Mouse (Mus musculus) CH12.LX (cell line): Measurements from ENCODE around the gene Abcc3. TPM values are rescaled to one million over a fixed set of nuclear protein-coding genes. Genes with fewer than 3 reads are reported as not detected.

Experiments
- DNase-seq: peaks from one replicate; pipeline ENCODE4 v3.0.0-alpha.2; 2013; ENCODE audit errors: extremely low read depth
- H3K27ac ChIP-seq: 2 replicates; pipeline ENCODE4 v1.5.1; 2012; ENCODE audit warnings: low read depth, mild to moderate bottlenecking, control low read depth, moderate library complexity; ENCODE audit not compliant: insufficient read depth
- H3K27me3 ChIP-seq: replicated peaks from 2 replicates; pipeline ENCODE3; 2012; ENCODE audit warnings: inconsistent platforms
- H3K36me3 ChIP-seq, 2 experiments: replicated peaks in 1 of 2; 2 replicates each; pipeline versions ENCODE3 to v1.6.1; 2012; ENCODE audit warnings: inconsistent platforms in 1 of 2, low read length in 1 of 2, mild to moderate bottlenecking in 1 of 2, mixed read lengths in 1 of 2, moderate library complexity in 1 of 2; ENCODE audit not compliant: control insufficient read depth in 1 of 2, insufficient read depth in 1 of 2
- H3K4me1 ChIP-seq, 2 experiments: 2 replicates each; pipeline ENCODE4 v1.6.1; 2012; ENCODE audit warnings: inconsistent platforms in 1 of 2, moderate library complexity in 1 of 2; ENCODE audit not compliant: insufficient read depth in 2 of 2, control insufficient read depth in 1 of 2
- H3K4me2 ChIP-seq: 2 replicates; pipeline ENCODE4 v1.6.1; 2012; ENCODE audit warnings: low read depth, mild to moderate bottlenecking, control low read depth; ENCODE audit not compliant: poor library complexity, insufficient read depth, severe bottlenecking
- H3K4me3 ChIP-seq, 3 experiments: fragments of 150-350 bp in 1 of 3; sonication (generic) in 1 of 3; replicated peaks in 1 of 3; 2 replicates each; pipeline versions ENCODE3 to v1.5.1; 2011 to 2012; ENCODE audit warnings: low read depth in 2 of 3, low read length in 2 of 3, mild to moderate bottlenecking in 2 of 3, moderate library complexity in 2 of 3, control low read depth in 1 of 3, improper control_type of control experiment in 1 of 3, inconsistent platforms in 1 of 3, mixed read lengths in 1 of 3; ENCODE audit not compliant: poor library complexity in 1 of 3
- H3K79me2 ChIP-seq: replicated peaks from 2 replicates; pipeline ENCODE4 v1.6.1; 2012; ENCODE audit warnings: mild to moderate bottlenecking, moderate library complexity; ENCODE audit not compliant: control insufficient read depth, poor library complexity, insufficient read depth, severe bottlenecking; ENCODE audit errors: extremely low read depth
- H3K9ac ChIP-seq: 2 replicates; pipeline ENCODE4 v1.6.1; 2012; ENCODE audit warnings: low read depth, mild to moderate bottlenecking, control low read depth, moderate library complexity; ENCODE audit not compliant: insufficient read depth
- H3K9me3 ChIP-seq: replicated peaks from 2 replicates; pipeline ENCODE3; 2012; ENCODE audit warnings: low read length, inconsistent platforms, mixed read lengths
- BHLHE40 ChIP-seq: IDR thresholded peaks from 2 replicates; pipeline ENCODE4 v1.6.1; 2011; ENCODE audit warnings: mild to moderate bottlenecking, low read depth, low read length, improper control_type of control experiment
- CHD1 ChIP-seq: IDR thresholded peaks from 2 replicates; pipeline ENCODE4 v1.6.1; 2012; ENCODE audit warnings: low read depth, low read length, improper control_type of control experiment, inconsistent platforms
- CHD2 ChIP-seq: IDR thresholded peaks from 2 replicates; pipeline ENCODE4 v1.6.1; 2011; ENCODE audit warnings: low read length, improper control_type of control experiment
- CTCF ChIP-seq, 2 experiments: IDR thresholded peaks in 1 of 2; conservative IDR thresholded peaks in 1 of 2; 2 replicates each; pipeline ENCODE4 v1.5.1; 2011 to 2012; ENCODE audit warnings: low read depth in 2 of 2, low read length in 2 of 2, improper control_type of control experiment in 1 of 2, inconsistent platforms in 1 of 2, mild to moderate bottlenecking in 1 of 2, moderate library complexity in 1 of 2
- E2F4 ChIP-seq: IDR thresholded peaks from 2 replicates; pipeline ENCODE4 v1.6.1; 2011; ENCODE audit warnings: low read depth, low read length, improper control_type of control experiment; ENCODE audit not compliant: insufficient replicate concordance
- ELF1 ChIP-seq: IDR thresholded peaks from 2 replicates; pipeline ENCODE4 v1.6.1; 2014; ENCODE audit warnings: low read depth, mild to moderate bottlenecking, inconsistent platforms, low read length, improper control_type of control experiment
- EP300 ChIP-seq: IDR thresholded peaks from 2 replicates; pipeline ENCODE4 v1.6.1; 2011; ENCODE audit warnings: low read length, improper control_type of control experiment
- ETS1 ChIP-seq: conservative IDR thresholded peaks from 2 replicates; pipeline ENCODE4 v1.6.1; 2012; ENCODE audit warnings: low read depth, mild to moderate bottlenecking, inconsistent platforms, low read length, improper control_type of control experiment, moderate library complexity
- GABPA ChIP-seq: IDR thresholded peaks from 2 replicates; pipeline ENCODE4 v1.6.1; 2012; ENCODE audit warnings: low read depth, low read length, improper control_type of control experiment, inconsistent platforms; ENCODE audit not compliant: insufficient replicate concordance
- HCFC1 ChIP-seq: IDR thresholded peaks from 2 replicates; pipeline ENCODE4 v1.6.1; 2012; ENCODE audit warnings: low read depth, mild to moderate bottlenecking, inconsistent platforms, low read length, improper control_type of control experiment
- IRF4 ChIP-seq: IDR thresholded peaks from 2 replicates; pipeline ENCODE4 v1.6.1; 2014; ENCODE audit warnings: low read depth, mild to moderate bottlenecking, inconsistent platforms, low read length, improper control_type of control experiment
- JUN ChIP-seq: IDR thresholded peaks from 2 replicates; pipeline ENCODE4 v1.6.1; 2011; ENCODE audit warnings: low read depth, mild to moderate bottlenecking, low read length, improper control_type of control experiment, moderate library complexity; ENCODE audit not compliant: insufficient read depth
- JUND ChIP-seq: conservative IDR thresholded peaks from 2 replicates; pipeline ENCODE4 v1.6.1; 2011; ENCODE audit warnings: low read depth, low read length, improper control_type of control experiment
- KAT2A ChIP-seq: IDR thresholded peaks from 2 replicates; pipeline ENCODE4 v1.6.1; 2012; ENCODE audit warnings: low read length, improper control_type of control experiment, inconsistent platforms; ENCODE audit not compliant: insufficient replicate concordance
- MAFK ChIP-seq: IDR thresholded peaks from 2 replicates; pipeline ENCODE4 v1.6.1; 2011; ENCODE audit warnings: low read length, improper control_type of control experiment; ENCODE audit not compliant: insufficient replicate concordance
- MAX ChIP-seq: IDR thresholded peaks from 2 replicates; pipeline ENCODE4 v1.6.1; 2011; ENCODE audit warnings: low read length, improper control_type of control experiment
- MAZ ChIP-seq: IDR thresholded peaks from 2 replicates; pipeline ENCODE4 v1.6.1; 2012; ENCODE audit warnings: low read depth, mild to moderate bottlenecking, inconsistent platforms, low read length, improper control_type of control experiment, moderate library complexity
- MEF2A ChIP-seq: IDR thresholded peaks from 2 replicates; pipeline ENCODE4 v1.6.1; 2014; ENCODE audit warnings: low read depth, mild to moderate bottlenecking, inconsistent platforms, low read length, improper control_type of control experiment, borderline replicate concordance
- MXI1 ChIP-seq: IDR thresholded peaks from 2 replicates; pipeline ENCODE4 v1.6.1; 2011; ENCODE audit warnings: mild to moderate bottlenecking, low read depth, low read length, improper control_type of control experiment
- MYC ChIP-seq: IDR thresholded peaks from 2 replicates; pipeline ENCODE4 v1.6.1; 2011; ENCODE audit warnings: low read depth, mild to moderate bottlenecking, improper control_type of control experiment, low read length
- NELFE ChIP-seq: IDR thresholded peaks from 2 replicates; pipeline ENCODE4 v1.6.1; 2011; ENCODE audit warnings: low read depth, low read length, improper control_type of control experiment
- NRF1 ChIP-seq: IDR thresholded peaks from 2 replicates; pipeline ENCODE4 v1.6.1; 2014; ENCODE audit warnings: low read depth, mild to moderate bottlenecking, inconsistent platforms, low read length, improper control_type of control experiment, moderate library complexity
- PAX5 ChIP-seq: IDR thresholded peaks from 2 replicates; pipeline ENCODE4 v1.6.1; 2012; ENCODE audit warnings: low read length, inconsistent platforms, mixed read lengths
- POLR2A ChIP-seq: IDR thresholded peaks from 2 replicates; pipeline ENCODE4 v1.6.1; 2011; ENCODE audit warnings: low read depth, mild to moderate bottlenecking, improper control_type of control experiment, low read length
- POLR2AphosphoS2 ChIP-seq: IDR thresholded peaks from 2 replicates; pipeline ENCODE4 v1.6.1; 2011; ENCODE audit warnings: low read depth, low read length, improper control_type of control experiment
- RAD21 ChIP-seq: IDR thresholded peaks from 2 replicates; pipeline ENCODE4 v1.6.1; 2011; ENCODE audit warnings: low read depth, mild to moderate bottlenecking, low read length, improper control_type of control experiment, moderate library complexity
- RCOR1 ChIP-seq: conservative IDR thresholded peaks from 2 replicates; pipeline ENCODE4 v1.6.1; 2012; ENCODE audit warnings: low read depth, mild to moderate bottlenecking, inconsistent platforms, low read length, improper control_type of control experiment
- SIN3A ChIP-seq: IDR thresholded peaks from 2 replicates; pipeline ENCODE4 v1.6.1; 2012; ENCODE audit warnings: low read length, improper control_type of control experiment, inconsistent platforms
- SMC3 ChIP-seq: IDR thresholded peaks from 2 replicates; pipeline ENCODE4 v1.6.1; 2011; ENCODE audit warnings: low read depth, low read length, improper control_type of control experiment
- TBP ChIP-seq: conservative IDR thresholded peaks from 2 replicates; pipeline ENCODE4 v1.6.1; 2011; ENCODE audit warnings: low read depth, low read length, improper control_type of control experiment
- TCF12 ChIP-seq: IDR thresholded peaks from 2 replicates; pipeline ENCODE4 v1.6.1; 2014; ENCODE audit warnings: low read depth, mild to moderate bottlenecking, inconsistent platforms, low read length, improper control_type of control experiment
- UBTF ChIP-seq: IDR thresholded peaks from 2 replicates; pipeline ENCODE4 v1.6.1; 2012; ENCODE audit warnings: low read depth, mild to moderate bottlenecking, inconsistent platforms, low read length, improper control_type of control experiment, moderate library complexity
- USF1 ChIP-seq: IDR thresholded peaks from 2 replicates; pipeline ENCODE4 v1.6.1; 2014; ENCODE audit warnings: low read depth, mild to moderate bottlenecking, inconsistent platforms, low read length, improper control_type of control experiment
- USF2 ChIP-seq: conservative IDR thresholded peaks from 2 replicates; pipeline ENCODE4 v1.6.1; 2011; ENCODE audit warnings: low read depth, low read length, improper control_type of control experiment
- ZC3H11A ChIP-seq: IDR thresholded peaks from 2 replicates; pipeline ENCODE4 v1.6.1; 2012; ENCODE audit warnings: low read depth, mild to moderate bottlenecking, inconsistent platforms, low read length, improper control_type of control experiment
- ZKSCAN1 ChIP-seq: IDR thresholded peaks from 2 replicates; pipeline ENCODE4 v1.6.1; 2012; ENCODE audit warnings: low read depth, inconsistent platforms, low read length, improper control_type of control experiment, borderline replicate concordance
- ZMIZ1 ChIP-seq: IDR thresholded peaks from 2 replicates; pipeline ENCODE4 v1.6.1; 2012; ENCODE audit warnings: low read depth, mild to moderate bottlenecking, inconsistent platforms, low read length, improper control_type of control experiment
- ZNF384 ChIP-seq: IDR thresholded peaks from 2 replicates; pipeline ENCODE4 v1.6.1; 2012; ENCODE audit warnings: low read depth, low read length, improper control_type of control experiment, inconsistent platforms
- dilution Hi-C: fragments of 300-500 bp; cut with MboI; formaldehyde crosslinking; loops from 2 replicates; pipeline ENCODE4 v1.14.3; 2020; ENCODE audit warnings: low sequenced_read_pairs; ENCODE audit not compliant: extremely low pct_unique_long_range_greater_than_20kb, extremely low pct_ligation_motif_present
- in situ Hi-C: fragments of 300-500 bp; cut with MboI; formaldehyde crosslinking; loops from 3 replicates; pipeline ENCODE4 v1.14.3; 2019; ENCODE audit warnings: low sequenced_read_pairs, low pct_ligation_motif_present, low pct_unique_long_range_greater_than_20kb, mixed read lengths
- polyA plus RNA-seq: library from polyadenylated mRNA; unstranded; fragments of >175 nt; gene quantifications from 2 replicates; pipeline ENCODE4 v1.2.1, GENCODE M21; 2012; ENCODE audit warnings: low read depth; ENCODE audit not compliant: insufficient read length
- total RNA-seq, 2 experiments: library from RNA; depleted of rRNA; stranded (reverse); fragments of 300-350 nt in 1 of 2; fragments of >200 nt in 1 of 2; gene quantifications; 2 replicates each; pipeline ENCODE4 v1.2.3; 2012 to 2014

Abcc3 gene
- total and polyA plus RNA-seq, 3 experiments, result 0.21 to 0.66 (median 0.40) TPM

DNA sequence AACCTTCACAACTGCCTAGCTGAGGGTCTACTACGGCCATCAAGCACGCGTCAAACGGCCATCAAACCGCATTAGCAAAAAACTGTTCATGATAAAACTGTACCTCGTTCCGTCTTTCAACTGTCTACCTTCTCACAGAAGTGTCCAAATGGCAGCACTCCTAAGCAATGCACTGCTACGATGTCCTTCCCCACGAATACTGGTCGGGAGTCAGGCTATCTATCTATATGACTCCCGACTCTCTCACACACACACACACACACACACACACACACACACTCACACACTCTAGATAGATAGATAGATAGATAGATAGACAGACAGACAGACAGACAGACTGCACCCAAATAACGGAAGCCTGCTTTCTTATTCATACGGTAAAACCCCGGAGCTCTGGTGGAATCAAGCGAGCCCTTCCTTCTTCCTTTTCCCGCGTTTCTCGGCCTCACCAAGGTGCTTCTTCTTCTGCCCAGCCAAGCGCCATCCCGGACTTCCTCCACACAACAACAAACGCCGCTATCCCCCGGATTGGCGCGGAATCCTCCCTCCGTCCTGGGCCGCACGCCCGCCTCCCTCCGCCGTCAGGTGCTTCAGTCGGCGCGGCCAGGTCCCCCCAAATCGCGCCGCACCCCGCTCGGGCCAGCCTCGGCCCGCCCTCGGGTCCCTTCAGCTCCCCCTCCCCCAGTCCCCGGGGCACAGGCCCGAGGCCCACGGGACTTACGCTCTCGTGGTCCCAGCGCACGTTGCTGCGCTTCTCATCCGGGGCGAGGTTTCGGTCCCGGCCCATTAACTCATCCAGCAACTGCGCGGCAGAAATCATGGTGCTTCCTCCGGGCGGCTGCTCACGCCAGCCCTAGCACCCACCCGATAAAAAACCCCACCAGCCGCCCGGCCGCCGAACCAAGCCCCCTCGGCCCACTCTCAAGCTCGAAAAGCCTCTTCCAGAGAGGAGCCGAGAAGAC is 71.5 kb downstream of the Abcc3 start:
- in situ Hi-C loops (no loop called here), dilution Hi-C loops (no loop called here)
- no peak for TF ChIP-seq IRF4
- TF ChIP-seq PAX5, result no peak
- no peak for TF ChIP-seq TBP
- no peak for TF ChIP-seq EP300
- TF ChIP-seq JUN, result no peak
- TF ChIP-seq JUND, result no peak
- no peak for TF ChIP-seq TCF12
- no peak for TF ChIP-seq ZC3H11A
- peak; percentile 66; the same call in 1 of the 2 replicates for TF ChIP-seq MYC
- peak; percentile 33; the same call in 1 of the 2 replicates for TF ChIP-seq ELF1
- no peak for TF ChIP-seq MAFK
- no peak for TF ChIP-seq HCFC1
- no peak for TF ChIP-seq RAD21
- TF ChIP-seq MEF2A, result no peak; the same call in 1 of the 2 replicates
- TF ChIP-seq USF1, result no peak
- TF ChIP-seq BHLHE40, result peak; percentile 50; the same call in 1 of the 2 replicates
- peak; percentile 77 for TF ChIP-seq POLR2AphosphoS2
- no peak for TF ChIP-seq ZKSCAN1
- TF ChIP-seq MXI1, result 0 out of 2 replicates have a peak, but pooled peaks have one; percentile 70
- no peak for TF ChIP-seq KAT2A
- 0 out of 2 replicates have a peak, but pooled peaks have one; percentile 39 for TF ChIP-seq E2F4
- TF ChIP-seq ETS1, result no peak
- TF ChIP-seq ZMIZ1, result 0 out of 2 replicates have a peak, but pooled peaks have one; percentile 64
- TF ChIP-seq SMC3, result no peak
- no peak for TF ChIP-seq GABPA
- no peak for TF ChIP-seq ZNF384
- no peak for TF ChIP-seq NRF1
- peak; percentile 32; the same call in 1 of the 2 replicates for TF ChIP-seq MAZ
- TF ChIP-seq MAX, result peak; percentile 46
- TF ChIP-seq UBTF, result peak; percentile 29; the same call in 1 of the 2 replicates
- no peak for TF ChIP-seq RCOR1
- TF ChIP-seq CTCF (conservative IDR thresholded peaks at IDR 0.05 in 1 of 2, IDR thresholded peaks at IDR 0.05 in 1 of 2; ENCODE audit: low read depth in 2 of 2, low read length in 2 of 2), result no peak
- TF ChIP-seq POLR2A, result no peak
- peak; percentile 52; the same call in 1 of the 2 replicates for TF ChIP-seq CHD2
- peak; percentile 73 for TF ChIP-seq SIN3A
- TF ChIP-seq NELFE, result no peak
- TF ChIP-seq USF2, result no peak
- TF ChIP-seq CHD1, result peak; percentile 33

More for the DNA sequence above, 71.5 kb downstream of the Abcc3 start:
- Histone ChIP-seq H3K27ac (peak overlapping the region; percentile 69), H3K79me2 (peaks cover 57% of the 10 kb centered on the region), H3K36me3 (peaks cover 2 to 31% of the 10 kb centered on the region in 2 experiments), H3K27me3 (no peaks in the 10 kb centered on the region), H3K9me3 (no peaks in the 10 kb centered on the region), H3K4me3 (peak overlapping the region; percentile 93 to 100 (median 99)), H3K9ac (peak overlapping the region; percentile 99), H3K4me2 (peak overlapping the region; percentile 74), H3K4me1 (peaks cover 4 to 62% of the 10 kb centered on the region in 2 experiments; a peak in 3 of 4 replicates)
- peak; percentile 49 for DNase-seq
